Mouse (Mus musculus) neutrophil, adult 5-6 weeks (primary cell): ENCODE data around the gene Rho. TPM values are rescaled to one million over a fixed set of nuclear protein-coding genes. Genes with fewer than 3 reads are reported as not detected.

Source experiments
- total RNA-seq: library from RNA; stranded (forward); fragments of 200-1000 nt; gene quantifications from 2 replicates; pipeline ENCODE4 v1.2.3, GENCODE M21; 2017

Rho gene
- total RNA-seq, 1 experiment from 2014 or later, result 0.12 TPM

Other genes with a start within 250 kb of the Rho start
- gene Tmem40, start 169.3 kb upstream of the Rho start, total RNA-seq, result 15.1 and 20.1 TPM in 2 replicates
- 0.86 and 1.0 TPM in 2 replicates for gene Cand2, start 157.2 kb upstream of the Rho start, total RNA-seq
- 1,487 and 1,493 TPM in 2 replicates for gene Rpl32, start 123.0 kb upstream of the Rho start, total RNA-seq
- 0.12 and 0.81 TPM in 2 replicates for gene Efcab12, start 93.3 kb upstream of the Rho start, total RNA-seq
- 34.9 and 35.7 TPM in 2 replicates for gene Mbd4, start 78.4 kb upstream of the Rho start, total RNA-seq
- gene Ift122, start 78.3 kb upstream of the Rho start, total RNA-seq, result 1.6 and 2.8 TPM in 2 replicates
- gene H1foo, start 13.2 kb downstream of the Rho start, total RNA-seq, result not detected in 2 replicates
- gene Plxnd1, start 63.3 kb downstream of the Rho start, total RNA-seq, result 12.0 and 12.2 TPM in 2 replicates